Mouse (Mus musculus): ENCODE data around the gene Snrnp27. TPM values are rescaled to one million over a fixed set of nuclear protein-coding genes. Genes with fewer than 3 reads are reported as not detected.

The Snrnp27 gene
- polyA plus RNA-seq, 1 experiment from 2014 or later: 107 TPM

DNA sequence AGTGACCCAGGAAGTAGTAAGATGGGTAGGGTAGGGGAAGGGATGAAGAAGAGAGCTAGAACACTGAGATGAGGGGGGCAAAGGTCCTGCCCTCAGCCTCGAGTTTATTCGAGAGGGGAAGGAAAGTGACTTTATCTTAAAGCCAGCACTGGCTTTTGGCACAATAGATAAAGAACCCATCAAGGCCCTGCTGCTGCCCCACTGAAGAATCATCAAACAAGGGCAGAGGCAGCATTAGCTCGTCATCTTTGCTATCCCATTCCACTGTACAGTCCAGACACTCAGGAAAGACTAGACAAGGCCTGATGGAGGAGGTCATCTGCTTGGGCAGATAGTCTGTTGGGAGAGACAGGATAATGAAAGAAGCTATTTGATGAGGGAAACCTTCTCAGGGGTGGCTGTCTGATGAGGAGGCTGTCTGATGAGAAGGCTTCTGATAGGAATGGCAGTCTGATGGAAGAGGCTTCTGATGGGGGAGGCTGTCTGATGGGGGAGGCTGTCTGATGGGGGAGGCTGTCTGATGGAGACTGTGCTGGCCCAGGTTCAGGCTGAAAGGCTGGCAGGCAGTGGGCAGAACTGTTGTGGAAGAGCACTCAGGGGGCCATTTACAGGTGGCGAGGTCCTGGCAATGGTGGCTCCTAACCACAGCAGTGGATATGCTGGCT, 47.0 kb downstream of the Snrnp27 start:
- H3K4me3 ChIP-seq (replicated peaks; ENCODE audit: low read length): no peak overlapping the region
- ATAC-seq (ENCODE audit: insufficient read depth, low FRiP score): no peak
- no peak overlapping the region for H3K9ac ChIP-seq (ENCODE audit: low read length)
- H3K27me3 ChIP-seq (ENCODE audit: control insufficient read depth, insufficient read depth, low read length): no peaks in the 10 kb centered on the region
- H3K9me3 ChIP-seq (replicated peaks; ENCODE audit: control insufficient read depth, low read length): no peaks in the 10 kb centered on the region
- H3K4me1 ChIP-seq (ENCODE audit: control insufficient read depth, insufficient read depth, low read length): peaks cover 6% of the 10 kb centered on the region; the same call in 1 of the 2 replicates
- no peak overlapping the region for H3K27ac ChIP-seq (ENCODE audit: low read length)
- 45% methylated on average over 4 of the region's 4 CpGs for WGBS
- no peaks in the 10 kb centered on the region for H3K36me3 ChIP-seq (ENCODE audit: control insufficient read depth, insufficient read depth, low read length)
- no peak overlapping the region for H3K4me2 ChIP-seq (ENCODE audit: low read depth, low read length)

DNA sequence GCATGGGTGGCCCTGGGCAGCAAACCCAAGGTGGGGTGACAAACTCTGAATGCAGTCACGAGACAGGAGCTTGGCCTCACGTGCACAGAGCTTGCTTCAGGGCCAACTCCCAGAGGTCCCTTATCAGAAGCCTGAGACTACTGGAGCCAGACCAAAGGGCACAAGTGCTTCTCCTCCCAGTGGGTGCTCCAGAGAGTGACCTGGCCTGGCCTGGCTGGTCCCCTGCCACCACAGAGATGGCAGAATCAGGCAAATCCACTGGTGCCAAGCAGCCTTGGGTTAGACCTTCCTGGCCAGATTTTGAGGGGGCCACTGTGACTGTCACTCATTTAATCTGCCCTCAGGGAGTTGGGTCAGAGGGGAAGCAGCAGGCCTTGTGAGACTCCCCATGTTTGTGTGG, 47.8 kb downstream of the Snrnp27 start:
- Histone ChIP-seq H3K4me1 (ENCODE audit: control insufficient read depth, insufficient read depth, low read length) (peaks cover 6% of the 10 kb centered on the region; the same call in 1 of the 2 replicates), H3K4me3 (replicated peaks; ENCODE audit: low read length) (no peak overlapping the region), H3K9ac (ENCODE audit: low read length) (no peak overlapping the region), H3K27ac (ENCODE audit: low read length) (no peak overlapping the region; the same call in 1 of the 2 replicates), H3K4me2 (ENCODE audit: low read depth, low read length) (no peak overlapping the region), H3K36me3 (ENCODE audit: control insufficient read depth, insufficient read depth, low read length) (no peaks in the 10 kb centered on the region), H3K9me3 (replicated peaks; ENCODE audit: control insufficient read depth, low read length) (no peaks in the 10 kb centered on the region), H3K27me3 (ENCODE audit: control insufficient read depth, insufficient read depth, low read length) (no peaks in the 10 kb centered on the region)
- peak; percentile 80 for ATAC-seq (ENCODE audit: insufficient read depth, low FRiP score)
- 50% methylated on average over 2 of the region's 2 CpGs for WGBS

DNA sequence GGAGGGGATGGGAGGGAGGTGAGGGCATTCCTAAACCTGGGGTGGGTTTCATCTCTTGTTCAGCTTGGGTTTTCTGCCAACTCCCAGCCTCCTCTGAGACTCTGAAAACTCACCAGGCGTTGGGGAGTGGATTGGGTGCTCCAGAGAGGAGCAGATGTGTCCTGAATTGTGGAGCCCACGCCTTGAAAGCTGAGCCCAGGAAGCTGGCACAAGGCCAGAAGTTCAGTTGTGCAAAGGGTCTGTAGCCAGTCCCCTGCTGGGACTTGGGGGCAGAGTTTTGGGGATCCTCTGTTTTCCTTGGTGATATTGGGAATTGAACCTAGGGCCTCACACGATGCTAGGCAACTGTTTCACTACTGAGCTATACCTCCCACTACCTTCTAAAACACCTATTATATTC, 54.2 kb downstream of the Snrnp27 start:
- H3K4me3 ChIP-seq (replicated peaks; ENCODE audit: low read length): no peak overlapping the region
- H3K4me1 ChIP-seq (ENCODE audit: control insufficient read depth, insufficient read depth, low read length): no peaks in the 10 kb centered on the region
- no peak for ATAC-seq (ENCODE audit: insufficient read depth, low FRiP score)
- no peak overlapping the region for H3K27ac ChIP-seq (ENCODE audit: low read length)
- H3K9ac ChIP-seq (ENCODE audit: low read length): no peak overlapping the region
- no peaks in the 10 kb centered on the region for H3K27me3 ChIP-seq (ENCODE audit: control insufficient read depth, insufficient read depth, low read length)
- 58% methylated on average over 3 of the region's 3 CpGs for WGBS
- no peaks in the 10 kb centered on the region for H3K9me3 ChIP-seq (replicated peaks; ENCODE audit: control insufficient read depth, low read length)
- H3K36me3 ChIP-seq (ENCODE audit: control insufficient read depth, insufficient read depth, low read length): no peaks in the 10 kb centered on the region
- no peak overlapping the region for H3K4me2 ChIP-seq (ENCODE audit: low read depth, low read length)

DNA sequence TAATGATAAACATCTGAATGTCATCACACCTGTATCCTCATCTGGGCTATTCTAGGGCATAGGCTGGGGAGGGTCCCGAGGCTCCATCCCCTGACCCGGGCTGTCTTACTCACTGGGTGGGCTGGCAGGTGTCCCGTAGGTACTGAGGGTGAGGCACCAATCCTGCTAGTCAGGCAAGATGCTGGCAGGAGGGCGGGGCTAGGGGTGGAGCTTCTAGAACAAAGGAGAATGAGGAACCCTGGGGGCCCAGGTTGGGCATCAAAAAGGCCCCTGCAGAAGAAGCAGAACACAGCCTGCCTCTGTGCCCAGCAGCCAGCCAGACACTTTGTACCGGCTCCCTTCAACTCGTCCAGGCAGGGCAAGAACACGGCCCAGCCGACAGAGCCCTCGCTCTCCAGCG, 56.4 kb downstream of the Snrnp27 start, which contains the start of gene Asprv1:
Gene Asprv1 (plus strand): TSS at position 219 of the 400 bp plus-strand sequence.
- Histone ChIP-seq H3K36me3 (ENCODE audit: control insufficient read depth, insufficient read depth, low read length) (no peaks in the 10 kb centered on the region), H3K4me1 (ENCODE audit: control insufficient read depth, insufficient read depth, low read length) (no peaks in the 10 kb centered on the region), H3K4me2 (ENCODE audit: low read depth, low read length) (no peak within 1 kb of the TSS), H3K27ac (ENCODE audit: low read length) (peak within 1 kb of the TSS; percentile 65; the same call in 1 of the 2 replicates), H3K4me3 (replicated peaks; ENCODE audit: low read length) (peak within 1 kb of the TSS; percentile 23), H3K27me3 (ENCODE audit: control insufficient read depth, insufficient read depth, low read length) (no peaks in the 10 kb centered on the region), H3K9ac (ENCODE audit: low read length) (peak within 1 kb of the TSS; percentile 16; the same call in 1 of the 2 replicates), H3K9me3 (replicated peaks; ENCODE audit: control insufficient read depth, low read length) (no peaks in the 10 kb centered on the region)
- WGBS: 58% methylated on average over 10 of the region's 10 CpGs
- ATAC-seq (ENCODE audit: insufficient read depth, low FRiP score): no peak; the same call in 1 of the 2 replicates

Other genes with a start within 250 kb of the Snrnp27 start
- 23.0 and 23.4 TPM in 2 replicates for gene C87436, start 246.1 kb downstream of the Snrnp27 start, polyA plus RNA-seq (2015; fragmentation: Nextera tagmentation; extraction: Ambion mirVana)
- 177 and 197 TPM in 2 replicates for gene Pcbp1, start 158.2 kb downstream of the Snrnp27 start, polyA plus RNA-seq (2015; fragmentation: Nextera tagmentation; extraction: Ambion mirVana)
- 360 and 682 TPM in 2 replicates for gene Asprv1, start 56.4 kb downstream of the Snrnp27 start, polyA plus RNA-seq (2015; fragmentation: Nextera tagmentation; extraction: Ambion mirVana)
- 21.5 and 30.5 TPM in 2 replicates for gene Mxd1, start 15.4 kb downstream of the Snrnp27 start, polyA plus RNA-seq (2015; fragmentation: Nextera tagmentation; extraction: Ambion mirVana)
- gene Gmcl1, start 48.9 kb upstream of the Snrnp27 start, polyA plus RNA-seq (2015; fragmentation: Nextera tagmentation; extraction: Ambion mirVana): 20.0 and 20.4 TPM in 2 replicates
- 146 and 153 TPM in 2 replicates for gene Anxa4, start 109.1 kb upstream of the Snrnp27 start, polyA plus RNA-seq (2015; fragmentation: Nextera tagmentation; extraction: Ambion mirVana)
- 9.1 and 13.7 TPM in 2 replicates for gene Aak1, start 165.0 kb upstream of the Snrnp27 start, polyA plus RNA-seq (2015; fragmentation: Nextera tagmentation; extraction: Ambion mirVana)

Data from stomach, embryonic 16.5 days (tissue).